Mouse (Mus musculus) mouse embryonic stem cell (cell line): ENCODE results near the gene Pjvk.

Experiments used
- in situ Hi-C, 2 experiments: fragments of 300-500 bp; cut with MboI; formaldehyde crosslinking; loops; 1 replicate in 1 of 2; 3 replicates in 1 of 2; pipeline ENCODE4 v1.14.3; 2019 to 2020; ENCODE audit warnings: low sequenced_read_pairs in 2 of 2, low pct_unique_long_range_greater_than_20kb in 1 of 2, mixed read lengths in 1 of 2; ENCODE audit not compliant: unreplicated experiment in 1 of 2

Pjvk gene

GRCm38 (mm10) chr2:76655982-76656381 lies 7.7 kb downstream of the Pjvk start:
- in situ Hi-C loops = no loop called here

DNA sequence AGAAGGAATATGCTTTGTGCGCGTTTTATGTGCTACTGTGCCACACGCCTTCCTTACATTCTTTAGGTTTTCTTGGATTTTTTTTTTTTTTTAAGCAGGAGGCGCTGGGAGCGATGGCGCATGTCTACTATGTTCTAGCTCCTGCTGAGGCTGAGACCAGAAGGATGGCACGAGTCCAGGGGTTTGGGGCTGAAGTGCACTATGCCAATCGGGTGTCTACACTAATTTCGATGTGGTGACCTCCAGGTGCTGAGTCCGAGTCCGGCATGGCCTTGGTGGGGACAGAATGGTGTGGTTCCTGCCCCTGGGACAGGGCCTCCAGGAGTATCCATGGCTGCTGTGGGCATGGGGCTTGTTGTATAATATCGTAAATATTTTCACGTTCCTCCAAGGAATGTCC lies 10.3 kb downstream of the Pjvk start:
- in situ Hi-C loops = no loop called here

GRCm38 (mm10) chr2:76659419-76659818 lies 11.1 kb downstream of the Pjvk start:
- in situ Hi-C loops = no loop called here

DNA sequence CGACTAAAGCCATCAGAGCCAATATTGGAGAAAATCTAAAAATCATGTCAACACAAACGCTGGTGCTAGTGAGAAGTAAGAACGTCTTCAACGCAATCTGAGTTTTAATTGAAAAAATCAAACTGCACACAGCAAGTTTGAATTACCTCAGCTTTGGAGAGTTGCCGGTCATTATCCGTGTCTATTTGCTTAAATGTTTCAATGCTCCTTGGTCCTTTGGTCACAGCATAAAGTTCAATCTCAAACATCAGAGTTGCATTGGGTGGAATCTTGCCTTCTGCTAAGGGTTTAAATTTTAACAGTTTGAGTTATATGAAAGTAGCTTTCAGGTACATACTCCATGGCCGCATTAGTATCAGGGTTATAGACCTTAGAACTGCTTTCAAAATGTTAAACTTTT lies 17.3 kb downstream of the Pjvk start:
- in situ Hi-C loops = no loop called here

- in situ Hi-C loops = no loop called here
Measured at GRCm38 (mm10) chr2:76667200-76667599, 18.9 kb downstream of the Pjvk start.

DNA sequence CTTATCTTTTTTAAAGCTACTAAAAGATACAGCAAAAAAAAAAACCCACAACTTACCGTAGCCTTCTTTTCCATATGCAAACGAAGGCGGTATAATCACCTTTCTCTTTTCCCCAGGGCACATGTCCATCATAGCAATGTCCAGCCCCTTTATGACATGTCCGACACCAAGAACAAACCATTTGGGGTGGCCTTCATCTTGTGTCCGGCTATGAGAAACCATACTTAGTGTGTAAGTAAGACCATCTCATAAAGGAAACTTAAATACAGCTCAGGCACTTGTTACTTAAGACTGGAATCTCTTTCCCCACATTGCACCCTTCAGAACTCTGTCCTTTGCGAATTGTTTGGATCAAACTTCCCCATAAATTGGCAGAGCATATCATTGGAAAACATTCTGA lies 23.4 kb downstream of the Pjvk start:
- in situ Hi-C loops = no loop called here

GRCm38 (mm10) chr2:76672134-76672745 lies 24.0 kb downstream of the Pjvk start:
- in situ Hi-C loops = no loop called here

DNA sequence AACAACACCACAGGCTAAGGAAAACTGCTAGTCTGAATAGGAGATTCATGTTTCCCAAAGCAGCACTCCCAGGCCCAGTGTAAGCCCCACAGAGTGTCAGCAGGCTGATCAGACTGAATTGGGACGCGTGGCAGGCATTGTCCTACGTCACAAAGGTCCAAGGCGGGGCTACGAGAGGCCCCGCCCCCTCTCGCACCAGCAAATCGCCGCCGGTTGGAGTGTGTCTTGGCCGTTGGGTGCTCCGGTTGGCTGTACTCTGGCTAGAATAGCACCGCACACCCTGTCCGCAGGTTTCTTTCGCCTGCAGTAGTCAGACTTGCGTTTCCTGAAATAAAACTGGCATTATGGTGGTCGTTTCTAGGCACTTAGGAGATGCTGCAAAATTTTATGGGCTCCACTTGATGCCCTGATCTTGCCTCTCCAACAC lies 24.7 kb downstream of the Pjvk start, which contains the start of gene Fkbp7:
Fkbp7 (minus strand) TSS at position 151 of the 427 bp plus-strand sequence.
- in situ Hi-C loops = no loop called here

GRCm38 (mm10) chr2:76673472-76674081 lies 25.3 kb downstream of the Pjvk start:
- in situ Hi-C loops = no loop called here

GRCm38 (mm10) chr2:76674725-76675427 lies 26.6 kb downstream of the Pjvk start, which contains the start of gene Plekha3:
Gene Plekha3 (plus strand): TSS chr2:76675281.
- in situ Hi-C loops = no loop called here

- in situ Hi-C loops = no loop called here
Measured at GRCm38 (mm10) chr2:76675451-76675850, 27.2 kb downstream of the Pjvk start.

DNA sequence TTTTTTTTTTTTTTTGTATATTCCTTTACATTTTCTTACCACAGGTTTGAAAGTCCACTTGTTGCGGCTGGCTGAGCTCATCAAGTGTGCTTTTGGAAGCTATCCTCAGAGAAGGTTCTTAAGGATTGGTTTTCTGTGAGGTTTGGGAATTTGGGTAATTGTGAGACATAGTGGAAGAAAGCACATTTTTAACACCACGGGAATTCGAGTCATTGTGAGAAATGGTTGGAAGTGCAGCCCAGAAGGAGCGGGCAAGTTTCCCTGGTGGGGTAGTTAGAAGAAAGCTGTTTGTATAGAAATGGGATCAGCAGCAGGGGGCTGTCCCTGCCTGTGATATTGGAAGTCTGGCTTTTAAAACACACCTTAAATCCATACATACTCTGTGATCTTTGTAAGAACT lies 27.7 kb downstream of the Pjvk start:
- in situ Hi-C loops = no loop called here

DNA sequence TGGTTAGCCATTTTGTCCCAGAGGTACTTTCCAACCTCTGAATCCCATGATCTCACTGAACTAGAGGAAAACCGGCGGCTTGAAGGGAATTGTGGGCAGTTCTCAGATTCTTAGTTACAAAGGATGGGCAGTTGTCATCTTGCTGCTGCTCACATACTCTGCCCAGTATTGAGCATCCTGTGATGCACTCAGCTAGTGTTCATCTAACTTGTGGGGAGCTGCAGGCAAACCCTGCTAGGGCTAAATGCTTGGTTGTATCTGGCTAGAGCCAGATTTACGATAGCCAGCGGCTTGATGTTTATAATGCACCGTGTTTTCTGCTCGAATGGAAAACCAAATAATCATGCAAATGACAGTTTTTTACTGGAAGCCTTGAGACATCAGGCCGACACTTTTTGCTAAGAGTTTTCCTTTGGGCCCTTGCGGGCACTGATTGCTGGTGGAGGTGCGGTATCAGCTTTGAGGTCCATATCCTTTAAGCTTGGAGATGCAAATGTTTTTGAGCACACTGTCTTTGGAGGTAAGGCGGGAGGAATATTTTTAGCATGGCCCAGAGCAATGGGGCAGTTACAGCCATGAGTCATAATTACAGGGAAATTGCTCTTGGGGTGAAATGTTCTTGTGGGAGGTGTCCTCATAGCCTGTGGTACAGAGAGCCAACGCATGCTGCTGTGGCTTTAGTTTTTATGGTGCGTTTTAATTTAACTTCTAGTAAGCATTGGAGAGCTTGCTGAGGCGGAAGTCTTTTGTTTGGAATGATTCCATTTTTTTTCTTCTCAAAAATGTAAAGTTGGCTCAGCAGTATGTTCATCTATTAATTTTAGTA lies 28.3 kb downstream of the Pjvk start:
- in situ Hi-C loops = no loop called here

- in situ Hi-C loops = no loop called here
Measured at GRCm38 (mm10) chr2:76682301-76682700, 34.0 kb downstream of the Pjvk start.

- in situ Hi-C loops = no loop called here
Measured at GRCm38 (mm10) chr2:76686986-76687385, 38.7 kb downstream of the Pjvk start.

GRCm38 (mm10) chr2:76687608-76688007 lies 39.3 kb downstream of the Pjvk start:
- in situ Hi-C loops = no loop called here

- in situ Hi-C loops = no loop called here
Measured at GRCm38 (mm10) chr2:76688162-76688561, 39.9 kb downstream of the Pjvk start.

DNA sequence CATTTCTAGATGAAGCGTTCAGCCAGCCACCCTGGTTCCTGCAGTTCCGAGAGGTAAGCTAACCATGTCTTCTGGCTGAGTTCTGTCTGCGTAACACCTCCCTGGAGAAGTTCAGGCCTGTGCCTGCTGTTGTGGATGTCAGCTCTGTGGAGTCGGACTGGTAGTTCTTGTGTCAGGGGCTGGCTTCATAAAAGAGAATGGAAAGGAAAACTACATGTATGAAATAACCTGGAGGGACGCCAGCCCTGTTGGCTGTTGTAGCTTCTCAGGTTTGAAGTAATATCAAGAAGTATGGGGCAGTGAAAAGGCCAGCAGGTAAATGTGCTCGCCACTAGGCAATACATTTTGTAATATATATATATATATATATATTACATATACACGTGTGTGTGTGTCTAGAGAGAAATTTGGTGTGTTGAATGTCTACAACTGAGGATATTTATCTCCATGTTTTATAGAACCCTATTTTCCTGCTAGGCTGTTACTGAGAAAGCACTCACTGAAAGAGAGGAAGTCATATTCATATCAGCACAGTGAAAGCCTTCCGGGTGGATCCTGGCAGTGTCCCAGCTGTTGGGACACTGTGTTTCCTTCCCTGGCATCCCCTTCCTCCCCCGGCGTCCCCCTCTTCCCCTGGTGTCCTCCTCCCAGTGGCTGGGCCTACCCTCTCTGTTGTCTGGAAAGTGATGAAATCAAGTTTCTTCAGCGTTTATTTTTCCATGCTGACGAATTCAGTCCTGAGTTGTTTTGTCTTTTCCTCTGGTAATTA lies 42.3 kb downstream of the Pjvk start:
- in situ Hi-C loops = no loop called here
